Mouse (Mus musculus) thymus, postnatal 36 days (tissue): Measurements from ENCODE around the gene Mylk.
"Not testable (repeated sequence)": the region's sequence is repeated elsewhere in the genome, so short reads cannot be mapped to it uniquely, and the experiment has no call there.

Experiments used
- DNase-seq, 2 experiments: peaks; one replicate each; pipeline ENCODE4 v3.0.0; 2022; ENCODE audit warnings: mixed read lengths in 2 of 2

Gene Mylk

GRCm38 (mm10) chr16:34770127-34770526 lies 25.1 kb downstream of the Mylk start:
- DNase-seq: no peak

- no peak for DNase-seq
Measured at GRCm38 (mm10) chr16:34772445-34773032, 27.5 kb downstream of the Mylk start.

GRCm38 (mm10) chr16:34782442-34782841 lies 37.4 kb downstream of the Mylk start:
- DNase-seq: no peak

GRCm38 (mm10) chr16:34783536-34783935 lies 38.5 kb downstream of the Mylk start:
- DNase-seq: no peak

GRCm38 (mm10) chr16:34784675-34785074 lies 39.7 kb downstream of the Mylk start:
- no peak for DNase-seq

- DNase-seq: no peak
Measured at GRCm38 (mm10) chr16:34792555-34792954, 47.5 kb downstream of the Mylk start.

GRCm38 (mm10) chr16:34793000-34793399 lies 48.0 kb downstream of the Mylk start:
- DNase-seq: no peak

- DNase-seq: no peak
Measured at GRCm38 (mm10) chr16:34801222-34801621, 56.2 kb downstream of the Mylk start.

- no peak for DNase-seq
Measured at GRCm38 (mm10) chr16:34804286-34805010, 59.4 kb downstream of the Mylk start.

GRCm38 (mm10) chr16:34806883-34807767 lies 62.1 kb downstream of the Mylk start:
- DNase-seq: no peak

- DNase-seq: no peak
Measured at GRCm38 (mm10) chr16:34807768-34808275, 62.8 kb downstream of the Mylk start.

GRCm38 (mm10) chr16:34812165-34812564 lies 67.2 kb downstream of the Mylk start:
- DNase-seq: no peak

- DNase-seq: not testable (repeated sequence)
Measured at GRCm38 (mm10) chr16:34813161-34813560, 68.2 kb downstream of the Mylk start.

GRCm38 (mm10) chr16:34813570-34813969 lies 68.6 kb downstream of the Mylk start:
- DNase-seq: no peak

- no peak for DNase-seq
Measured at GRCm38 (mm10) chr16:34814612-34815011, 69.6 kb downstream of the Mylk start.

- no peak for DNase-seq
Measured at GRCm38 (mm10) chr16:34816548-34816947, 71.5 kb downstream of the Mylk start.

- no peak for DNase-seq
Measured at GRCm38 (mm10) chr16:34825111-34825744, 80.2 kb downstream of the Mylk start.

- DNase-seq: no peak
Measured at GRCm38 (mm10) chr16:34834477-34834876, 89.5 kb downstream of the Mylk start.

GRCm38 (mm10) chr16:34839004-34839703 lies 94.1 kb downstream of the Mylk start:
- DNase-seq: no peak

GRCm38 (mm10) chr16:34839704-34840331 lies 94.8 kb downstream of the Mylk start:
- DNase-seq: no peak

GRCm38 (mm10) chr16:34844783-34845182 lies 99.8 kb downstream of the Mylk start:
- no peak for DNase-seq

- DNase-seq: no peak
Measured at GRCm38 (mm10) chr16:34847638-34848037, 102.6 kb downstream of the Mylk start.
